Mouse (Mus musculus) cerebellum, adult 2 months (tissue): ENCODE results near the gene Vmn1r1. TPM values are rescaled to one million over a fixed set of nuclear protein-coding genes. Genes with fewer than 3 reads are reported as not detected.
A peak's percentile ranks its signal among the peaks of the same experiment; 100 is the strongest.

Experiments
- DNase-seq, 2 experiments: peaks; one replicate each; pipeline ENCODE4 v3.0.0; 2021
- H3K27ac ChIP-seq: fragments of 200-500 bp; 2 replicates; pipeline ENCODE4 v1.5.1; 2012; ENCODE audit warnings: low read length, control low read depth, inconsistent platforms; ENCODE audit not compliant: insufficient read depth
- H3K27me3 ChIP-seq: fragments of 200-500 bp; 2 replicates; pipeline ENCODE4 v1.6.1; 2012; ENCODE audit warnings: inconsistent platforms, mild to moderate bottlenecking, low read length, moderate library complexity; ENCODE audit not compliant: control insufficient read depth, insufficient read depth
- H3K4me1 ChIP-seq: fragments of 200-500 bp; 2 replicates; pipeline ENCODE4 v1.6.1; 2011; ENCODE audit warnings: low read length; ENCODE audit not compliant: control insufficient read depth, insufficient read depth
- H3K4me3 ChIP-seq: fragments of 200-500 bp; replicated peaks from 2 replicates; pipeline ENCODE3; 2011; ENCODE audit warnings: mild to moderate bottlenecking, low read depth, low read length, control low read depth; ENCODE audit not compliant: insufficient read depth
- CTCF ChIP-seq: fragments of 200-500 bp; IDR thresholded peaks from 2 replicates; pipeline ENCODE4 v1.5.1; 2011; ENCODE audit warnings: low read depth, mild to moderate bottlenecking, control low read depth, low read length, moderate library complexity, borderline replicate concordance; ENCODE audit not compliant: insufficient read depth
- POLR2A ChIP-seq: fragments of 200-500 bp; IDR thresholded peaks from 2 replicates; pipeline ENCODE4 v1.6.1; 2011; ENCODE audit warnings: low read length, control low read depth, borderline replicate concordance; ENCODE audit not compliant: insufficient read depth
- WGBS: fragments of 180-500 bp; shearing (Covaris S2); methylation state at CpG from one replicate; pipeline ENCODE4 v1.1.7; 2018; 5-methylcytosine and 5-hydroxymethylcytosine counted together
- polyA plus RNA-seq: library from polyadenylated mRNA; depleted of rRNA; stranded (reverse); fragments of >200 nt; gene quantifications from 2 replicates; pipeline ENCODE4 v1.2.3, GENCODE M21; 2012

The Vmn1r1 gene
- polyA plus RNA-seq, 1 experiment, result not detected

- TF ChIP-seq CTCF (no peak), POLR2A (no peak)
- no peaks in the 10 kb centered on the region for H3K4me1 ChIP-seq
- no peak for DNase-seq
- no peak overlapping the region for H3K27ac ChIP-seq
- H3K27me3 ChIP-seq, result no peaks in the 10 kb centered on the region
- H3K4me3 ChIP-seq, result no peak overlapping the region
- 69% methylated on average over 5 of the region's 5 CpGs for WGBS
Observed at GRCm38 (mm10) chr1:182145546-182145945, 18.7 kb downstream of the Vmn1r1 start.

GRCm38 (mm10) chr1:182143288-182143687 is 21.0 kb downstream of the Vmn1r1 start:
- H3K27me3 ChIP-seq, result no peaks in the 10 kb centered on the region
- H3K27ac ChIP-seq, result no peak overlapping the region
- TF ChIP-seq POLR2A, result no peak
- no peak for TF ChIP-seq CTCF
- no peak for DNase-seq
- 0 out of 2 replicates have a peak, but pooled peaks cover 2% of the 10 kb centered on the region for H3K4me1 ChIP-seq
- whole genome bisulfite sequencing, result 63% methylated on average over 8 of the region's 8 CpGs
- H3K4me3 ChIP-seq, result no peak overlapping the region

- Histone ChIP-seq H3K27ac (no peak overlapping the region), H3K4me1 (0 out of 2 replicates have a peak, but pooled peaks cover 2% of the 10 kb centered on the region), H3K4me3 (no peak overlapping the region), H3K27me3 (no peaks in the 10 kb centered on the region)
- no peak for DNase-seq
- WGBS, result 96% methylated on average over 13 of the region's 13 CpGs
- no peak for TF ChIP-seq CTCF
- TF ChIP-seq POLR2A, result no peak
Observed at GRCm38 (mm10) chr1:182142725-182143124, 21.6 kb downstream of the Vmn1r1 start.

DNA sequence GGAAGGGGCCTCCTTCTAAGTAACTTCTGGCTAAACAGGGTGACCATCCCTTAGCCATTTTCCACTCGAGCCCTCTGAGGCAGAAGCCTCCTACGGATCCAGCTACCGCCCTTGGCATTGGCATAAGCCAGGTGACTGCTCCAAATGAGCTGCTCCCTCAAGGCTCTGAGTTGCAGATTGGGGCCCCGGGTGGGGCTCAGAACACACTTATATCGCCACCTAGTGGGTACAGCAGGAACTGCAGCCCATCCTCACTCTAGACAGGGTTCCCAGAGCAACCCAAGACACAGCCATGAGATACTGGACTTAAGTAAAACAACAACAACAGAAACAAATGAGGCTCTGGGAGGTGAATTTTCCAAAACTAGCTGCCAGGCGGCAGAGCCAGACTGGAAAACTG is 23.9 kb downstream of the Vmn1r1 start:
- H3K4me1 ChIP-seq, result 0 out of 2 replicates have a peak, but pooled peaks cover 2% of the 10 kb centered on the region
- peak; percentile 86 for TF ChIP-seq CTCF
- no peak for TF ChIP-seq POLR2A
- peak; percentile 79 to 85 for DNase-seq
- H3K4me3 ChIP-seq, result no peak overlapping the region
- WGBS, result under 1% methylated on average over 6 of the region's 6 CpGs
- no peaks in the 10 kb centered on the region for H3K27me3 ChIP-seq
- H3K27ac ChIP-seq, result no peak overlapping the region

DNA sequence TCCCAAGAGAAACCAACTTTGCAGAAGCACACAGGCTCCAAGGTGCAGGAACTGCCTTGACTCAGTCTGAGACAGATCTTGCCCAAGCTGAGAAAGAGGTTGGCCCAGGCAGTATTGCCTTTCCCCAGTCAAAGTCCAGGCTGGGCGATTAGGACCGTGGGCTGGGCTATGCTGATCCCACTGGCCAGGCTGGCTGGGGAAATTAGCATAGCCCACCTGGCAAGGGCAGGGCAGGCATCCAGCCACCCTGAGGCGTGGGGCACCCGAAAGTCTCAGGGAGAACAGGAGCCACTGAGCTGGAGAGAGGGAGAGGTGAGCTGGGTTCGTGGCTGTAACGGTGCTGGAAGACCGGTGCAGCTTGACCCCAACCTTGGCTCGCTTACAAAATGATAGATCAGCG is 24.3 kb downstream of the Vmn1r1 start:
- WGBS, result 22% methylated on average over 9 of the region's 9 CpGs
- no peak for DNase-seq

GRCm38 (mm10) chr1:182138172-182138571 is 26.1 kb downstream of the Vmn1r1 start:
- Histone ChIP-seq H3K27ac (no peak overlapping the region), H3K4me3 (no peak overlapping the region), H3K4me1 (0 out of 2 replicates have a peak, but pooled peaks cover 2% of the 10 kb centered on the region), H3K27me3 (no peaks in the 10 kb centered on the region)
- no peak for DNase-seq
- TF ChIP-seq POLR2A (no peak), CTCF (no peak)
- whole genome bisulfite sequencing, result 82% methylated on average over 8 of the region's 8 CpGs

More for the DNA sequence above, 24.3 kb downstream of the Vmn1r1 start:
- H3K4me3 ChIP-seq, result no peak overlapping the region
- H3K27ac ChIP-seq, result no peak overlapping the region
- 0 out of 2 replicates have a peak, but pooled peaks cover 2% of the 10 kb centered on the region for H3K4me1 ChIP-seq
- no peaks in the 10 kb centered on the region for H3K27me3 ChIP-seq
- TF ChIP-seq CTCF (no peak), POLR2A (no peak)

DNA sequence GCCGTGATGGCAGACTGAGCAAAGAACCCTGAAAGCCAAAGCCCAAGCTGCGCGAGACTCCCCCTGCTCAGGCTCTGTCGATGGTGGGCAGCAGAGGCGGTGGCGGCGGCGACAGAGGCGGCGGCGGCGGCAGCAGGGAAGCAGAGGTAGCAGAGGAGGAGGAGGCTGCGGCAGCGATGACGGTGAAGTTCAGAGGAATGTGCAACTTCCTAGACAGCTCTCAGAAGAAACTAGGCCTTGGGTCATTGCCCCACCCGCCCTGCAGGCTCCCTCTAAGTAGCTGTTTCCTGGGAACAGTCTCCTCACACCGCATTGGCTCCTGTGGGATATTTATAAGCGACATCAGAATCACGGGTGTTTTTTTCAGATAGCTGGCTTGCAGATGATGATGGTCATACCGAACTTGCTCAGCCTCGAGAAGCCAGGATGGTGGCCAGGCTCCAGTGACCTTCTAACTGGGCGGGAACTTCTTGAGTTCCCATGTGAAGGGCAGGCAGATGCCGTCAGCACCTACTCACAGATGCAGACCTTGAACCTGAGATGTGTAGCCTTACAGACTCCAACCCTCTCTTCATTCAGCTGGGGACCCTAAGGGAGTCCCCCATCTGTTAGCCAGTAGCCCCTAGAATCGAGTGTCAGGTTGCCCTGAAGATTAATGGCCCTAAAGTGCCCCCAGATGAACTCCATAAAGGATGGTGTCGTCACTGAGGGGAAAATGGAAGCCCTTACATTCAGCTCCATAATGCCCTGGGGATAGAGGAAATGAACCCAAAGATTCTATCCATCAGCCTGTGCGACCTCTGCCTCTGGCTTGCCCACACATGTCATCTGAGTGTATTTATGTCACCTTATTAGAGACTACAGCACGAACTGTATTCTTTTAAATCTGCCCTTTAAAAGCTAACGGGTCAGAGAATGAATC is 26.8 kb downstream of the Vmn1r1 start:
- no peak overlapping the region for H3K27ac ChIP-seq
- no peak for DNase-seq
- 60% methylated on average over 28 of the region's 28 CpGs for WGBS
- TF ChIP-seq POLR2A, result no peak
- TF ChIP-seq CTCF, result no peak
- H3K4me1 ChIP-seq, result 0 out of 2 replicates have a peak, but pooled peaks cover 2% of the 10 kb centered on the region
- H3K4me3 ChIP-seq, result no peak overlapping the region
- no peaks in the 10 kb centered on the region for H3K27me3 ChIP-seq

- TF ChIP-seq POLR2A, result no peak
- peak; percentile 48; the same call in 1 of the 2 replicates for TF ChIP-seq CTCF
- 47% methylated on average over 2 of the region's 2 CpGs for WGBS
Observed at GRCm38 (mm10) chr1:182130830-182131229, 33.5 kb downstream of the Vmn1r1 start.

More at GRCm38 (mm10) chr1:182130830-182131229, 33.5 kb downstream of the Vmn1r1 start:
- H3K4me1 ChIP-seq, result peaks cover 8% of the 10 kb centered on the region
- no peak for DNase-seq
- H3K4me3 ChIP-seq, result no peak overlapping the region
- H3K27ac ChIP-seq, result no peak overlapping the region
- no peaks in the 10 kb centered on the region for H3K27me3 ChIP-seq
